Mouse (Mus musculus) forebrain, embryonic 11.5 days (tissue): ENCODE data around the gene Rnf145. TPM values are rescaled to one million over a fixed set of nuclear protein-coding genes. Genes with fewer than 3 reads are reported as not detected.

ENCODE experiments used
- ATAC-seq: fragments of 200-750 bp; cut with Nextera tagmentation; replicated peaks from 2 replicates; pipeline ENCODE4 v1.8.0; 2017; ENCODE audit warnings: moderate TSS enrichment; ENCODE audit not compliant: low FRiP score
- DNase-seq: peaks from one replicate; pipeline ENCODE4 v3.0.0-alpha.2; 2017; ENCODE audit warnings: low spot score
- H3K27ac ChIP-seq: fragments of 300-500 bp; sonication (generic); 2 replicates; pipeline ENCODE4 v1.5.1; 2014; ENCODE audit warnings: low read depth, low read length
- H3K27me3 ChIP-seq: fragments of 300-500 bp; sonication (generic); 2 replicates; pipeline ENCODE4 v1.6.1; 2014; ENCODE audit warnings: mild to moderate bottlenecking, low read length, mixed read lengths; ENCODE audit not compliant: control insufficient read depth, insufficient read depth
- H3K36me3 ChIP-seq: fragments of 300-500 bp; sonication (generic); 2 replicates; pipeline ENCODE4 v1.6.1; 2014; ENCODE audit warnings: mild to moderate bottlenecking, low read length, moderate library complexity, mixed read lengths; ENCODE audit not compliant: control insufficient read depth, insufficient read depth
- H3K4me1 ChIP-seq: fragments of 300-500 bp; sonication (generic); replicated peaks from 2 replicates; pipeline ENCODE4 v1.6.1; 2014; ENCODE audit warnings: low read length, mixed read lengths; ENCODE audit not compliant: control insufficient read depth, insufficient read depth
- H3K4me2 ChIP-seq: fragments of 300-500 bp; sonication (generic); 2 replicates; pipeline ENCODE4 v1.6.1; 2014; ENCODE audit warnings: low read depth, mild to moderate bottlenecking, low read length, moderate library complexity, mixed read lengths; ENCODE audit not compliant: severe bottlenecking
- H3K4me3 ChIP-seq: fragments of 300-500 bp; sonication (generic); 2 replicates; pipeline ENCODE4 v1.5.1; 2014; ENCODE audit warnings: low read depth, low read length
- H3K9ac ChIP-seq: fragments of 300-500 bp; sonication (generic); 2 replicates; pipeline ENCODE4 v1.6.1; 2014; ENCODE audit warnings: low read length
- H3K9me3 ChIP-seq: fragments of 300-500 bp; sonication (generic); 2 replicates; pipeline ENCODE4 v1.6.1; 2016; ENCODE audit warnings: low read length, mixed read lengths; ENCODE audit not compliant: control insufficient read depth
- WGBS: fragments of 180-500 bp; shearing (Covaris S2); extraction: QIAGEN DNeasy Blood & Tissue Kit; methylation state at CpG from one replicate; pipeline ENCODE4 v1.1.7; 2014; 5-methylcytosine and 5-hydroxymethylcytosine counted together
- microRNA-seq: library from miRNA; unstranded; fragments of <30 nt; microRNA quantifications from one replicate; pipeline ENCODE4, GENCODE M21; 2016; ENCODE audit not compliant: insufficient number of aligned reads
- polyA plus RNA-seq: library from polyadenylated mRNA; unstranded; fragments of >200 nt; fragmentation: Nextera tagmentation; extraction: Ambion mirVana; gene quantifications from 2 replicates; pipeline ENCODE4 v1.2.1, GENCODE M21; 2014

The Rnf145 gene
- polyA plus RNA-seq, 1 experiment from 2014 or later, result 124 TPM

GRCm38 (mm10) chr11:44608646-44609045 lies 89.9 kb downstream of the Rnf145 start:
- Histone ChIP-seq H3K27ac (no peak overlapping the region), H3K27me3 (peaks cover 28% of the 10 kb centered on the region), H3K4me3 (no peak overlapping the region), H3K4me2 (no peak overlapping the region), H3K36me3 (no peaks in the 10 kb centered on the region), H3K4me1 (peaks cover 8% of the 10 kb centered on the region), H3K9ac (no peak overlapping the region), H3K9me3 (no peaks in the 10 kb centered on the region)
- 87% methylated on average over 11 of the region's 11 CpGs for WGBS
- DNase-seq (no peak), ATAC-seq (no peak)

GRCm38 (mm10) chr11:44610971-44611781 lies 92.4 kb downstream of the Rnf145 start:
- H3K27me3 ChIP-seq, result peaks cover 47% of the 10 kb centered on the region
- peak overlapping the region; percentile 79 for H3K4me2 ChIP-seq
- DNase-seq (peak; percentile 95), ATAC-seq (peak; percentile 72)
- peaks cover 10% of the 10 kb centered on the region for H3K4me1 ChIP-seq
- peak overlapping the region; percentile 35 for H3K4me3 ChIP-seq
- no peak overlapping the region for H3K27ac ChIP-seq
- H3K9ac ChIP-seq, result peak overlapping the region; percentile 23; the same call in 1 of the 2 replicates
- under 1% methylated on average over 45 of the region's 45 CpGs for WGBS
- no peaks in the 10 kb centered on the region for H3K9me3 ChIP-seq
- H3K36me3 ChIP-seq, result no peaks in the 10 kb centered on the region

- ATAC-seq (no peak), DNase-seq (no peak)
- peaks cover 12% of the 10 kb centered on the region for H3K4me1 ChIP-seq
- H3K4me2 ChIP-seq, result no peak overlapping the region
- H3K27ac ChIP-seq, result no peak overlapping the region
- no peaks in the 10 kb centered on the region for H3K9me3 ChIP-seq
- H3K9ac ChIP-seq, result no peak overlapping the region
- H3K4me3 ChIP-seq, result no peak overlapping the region
- 3% methylated on average over 10 of the region's 10 CpGs for WGBS
- peaks cover 54% of the 10 kb centered on the region for H3K27me3 ChIP-seq
- H3K36me3 ChIP-seq, result no peaks in the 10 kb centered on the region
These were observed 93.4 kb downstream of the Rnf145 start for GRCm38 (mm10) chr11:44612156-44612555.

GRCm38 (mm10) chr11:44612681-44613410 lies 94.1 kb downstream of the Rnf145 start:
- Histone ChIP-seq H3K36me3 (no peaks in the 10 kb centered on the region), H3K27ac (no peak overlapping the region), H3K9ac (peak overlapping the region; percentile 29; the same call in 1 of the 2 replicates), H3K4me2 (peak overlapping the region; percentile 52), H3K4me3 (peak overlapping the region; percentile 26), H3K9me3 (no peaks in the 10 kb centered on the region), H3K27me3 (peaks cover 54% of the 10 kb centered on the region), H3K4me1 (peaks cover 12% of the 10 kb centered on the region)
- 1% methylated on average over 38 of the region's 38 CpGs for WGBS
- ATAC-seq, result no peak
- DNase-seq, result peak; percentile 70

- Histone ChIP-seq H3K4me1 (peaks cover 12% of the 10 kb centered on the region), H3K4me2 (peak overlapping the region; percentile 52), H3K27me3 (peaks cover 54% of the 10 kb centered on the region), H3K4me3 (peak overlapping the region; percentile 26), H3K9ac (peak overlapping the region; percentile 29; the same call in 1 of the 2 replicates), H3K9me3 (no peaks in the 10 kb centered on the region), H3K27ac (no peak overlapping the region), H3K36me3 (no peaks in the 10 kb centered on the region)
- WGBS, result 5% methylated on average over 14 of the region's 14 CpGs
- DNase-seq (peak; percentile 55), ATAC-seq (no peak)
These were observed 94.8 kb downstream of the Rnf145 start for GRCm38 (mm10) chr11:44613411-44614180.

Small RNA genes within 50 kb of the gene (microRNA-seq; reads per million reads assigned to microRNA genes)
- not detected for gene Gm22121

Other genes starting within 250 kb of the Rnf145 start
- gene Il12b, start 118.9 kb upstream of the Rnf145 start, polyA plus RNA-seq, result not detected in 2 replicates
- gene Ublcp1, start 48.5 kb upstream of the Rnf145 start, polyA plus RNA-seq, result 66.0 and 68.3 TPM in 2 replicates
- gene Ebf1, start 98.4 kb downstream of the Rnf145 start, polyA plus RNA-seq, result 17.5 and 21.3 TPM in 2 replicates